Comparison of ENCODE assay signal across 8 mouse cellular contexts in the genomic region with DNA sequence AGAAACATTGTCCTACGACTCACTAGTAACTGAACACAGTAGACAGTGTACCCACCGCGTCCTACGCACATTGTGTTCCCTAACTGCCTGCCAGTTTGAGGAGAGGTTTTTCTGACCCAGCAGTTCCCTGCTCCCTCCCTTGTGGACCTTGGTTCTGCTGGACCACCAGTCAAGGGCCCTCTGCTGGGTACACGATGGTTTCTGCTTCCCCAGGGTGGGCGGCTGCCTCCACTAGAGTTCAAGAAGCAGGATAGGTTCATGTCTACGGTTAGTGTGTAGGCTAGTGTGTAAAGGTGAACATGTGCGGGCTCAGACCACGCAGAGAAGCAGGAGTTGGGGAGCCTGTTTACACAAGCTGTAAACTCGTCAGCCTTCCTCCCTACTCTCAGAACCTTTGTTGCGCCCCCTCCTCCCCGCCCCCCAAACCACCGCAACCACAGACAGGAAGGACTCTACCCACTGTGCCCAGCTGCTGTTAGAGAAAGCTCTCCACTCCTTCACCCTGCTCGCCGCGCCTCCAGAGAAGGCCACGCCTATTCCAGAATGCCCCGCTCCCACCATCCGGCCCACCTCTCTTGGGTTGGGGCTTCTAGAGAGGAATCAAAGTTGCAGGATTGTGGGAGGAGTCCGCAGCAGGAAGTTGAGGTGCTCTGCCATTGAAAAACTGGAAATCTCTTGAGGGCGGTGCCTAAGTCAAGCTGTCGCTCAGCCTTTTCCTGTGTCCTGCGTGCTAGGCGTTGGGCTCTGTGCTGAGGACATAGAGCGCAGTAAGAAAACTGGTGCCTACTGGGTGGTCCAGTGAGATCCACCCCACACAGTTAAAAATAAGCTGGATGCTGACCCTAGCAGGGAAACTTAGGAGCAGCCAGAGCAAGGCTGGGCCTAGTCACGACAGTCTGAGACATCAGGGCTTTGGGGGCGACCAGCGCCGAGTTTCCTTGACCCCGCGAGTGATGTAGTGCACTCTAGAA. TPM values are rescaled to one million over a fixed set of nuclear protein-coding genes. Genes with fewer than 3 reads are reported as not detected.
DNase-seq lines count a peak whose midpoint lies in the region; ATAC-seq and TF ChIP-seq lines count a peak whose summit lies in the region.

A gene (minus strand): TSS at position 906 of the 971 bp plus-strand sequence.

- H3K4me3 ChIP-seq in hindbrain, embryonic 13.5 days = peak within 1 kb of the TSS; percentile 42

- in situ Hi-C loops in Patski (cut with MboI; ENCODE audit: low pct_unique_long_range_greater_than_20kb) = no loop called here

- H3K27ac ChIP-seq in hindbrain, embryonic 13.5 days = peak within 1 kb of the TSS; percentile 58

- H3K9ac ChIP-seq in hindbrain, embryonic 13.5 days = peak within 1 kb of the TSS; percentile 66

- H3K36me3 ChIP-seq in hindbrain, embryonic 13.5 days = no peaks in the 10 kb centered on the region

- H3K9me3 ChIP-seq in hindbrain, embryonic 13.5 days = no peaks in the 10 kb centered on the region

- ATAC-seq in Patski = peak; percentile 97
- peak; percentile 95 for ATAC-seq in hindbrain, embryonic 13.5 days (ENCODE audit: low FRiP score)

- POLR2A ChIA-PET in Patski (lab: Charles Lee) = interaction anchor here (0.7 to 2.2 kb wide), 4 partner anchors 32 to 52 kb away, joined by 3 to 5 read pairs (median 4); no protein-coding TSS in a partner anchor

- H3K4me1 ChIP-seq in hindbrain, embryonic 13.5 days (replicated peaks) = peaks cover 14% of the 10 kb centered on the region

- CTCF ChIA-PET in Patski (lab: Charles Lee) = interaction anchor here (1.1 kb wide), 1 partner anchor 12 kb away, joined by 3 read pairs; no protein-coding TSS in a partner anchor

- WGBS in hindbrain, embryonic 13.5 days = 12% methylated on average over 28 of the region's 31 CpGs

- no peaks in the 10 kb centered on the region for H3K27me3 ChIP-seq in Patski
- peaks cover 15% of the 10 kb centered on the region for H3K27me3 ChIP-seq in hindbrain, embryonic 13.5 days

- peak within 1 kb of the TSS; percentile 65 for H3K4me2 ChIP-seq in hindbrain, embryonic 13.5 days

- DNase-seq in Patski (ENCODE audit: low read depth, low spot score) = no peak
- DNase-seq in cerebellum, postnatal 14 days = peak; percentile 59 to 64
- peak; percentile 43 to 64 for DNase-seq in frontal cortex, postnatal 14 days (ENCODE audit: low spot score in 2 of 2)
- DNase-seq in layer of hippocampus, postnatal 25 days (ENCODE audit: extremely low spot score in 1 of 2, low spot score in 1 of 2) = peak; percentile 48 to 51
- DNase-seq in lung, postnatal 25 days (ENCODE audit: low spot score) = peak; percentile 94
- DNase-seq in retina, postnatal 1 day = peak; percentile 96
- DNase-seq in urinary bladder, adult 18-20 months (ENCODE audit: low spot score in 2 of 2) = peak; percentile 78 to 83

- TF ChIP-seq CTCF in Patski (IDR thresholded peaks at IDR 0.05) = no peak

RNA-seq across cellular contexts. Expression of the gene that starts here (rescaled TPM):
- polyA plus RNA-seq in Patski (2021) = 6.8 TPM
- polyA plus RNA-seq in hindbrain, embryonic 13.5 days (2015; fragmentation: Nextera tagmentation; extraction: Ambion mirVana) = 28.2 and 28.3 TPM in 2 replicates
- 10 to 100 TPM; 30.2 to 35.1 TPM for total RNA-seq in layer of hippocampus, postnatal 25 days (2021)
